Mouse (Mus musculus) C3H10T1/2 (cell line): ENCODE measurements around the gene Slc18a2. TPM values are rescaled to one million over a fixed set of nuclear protein-coding genes. Genes with fewer than 3 reads are reported as not detected.

ENCODE experiments used
- polyA plus RNA-seq, 2 experiments: library from polyadenylated mRNA; unstranded; fragments of >200 nt; fragmentation: generic; extraction: Trizol; gene quantifications; one replicate each; pipeline ENCODE4 v1.2.1; 2012; ENCODE audit warnings: missing spikeins in 2 of 2

Gene Slc18a2
- under 1 TPM; 0.01 to 0.09 TPM for polyA plus RNA-seq

DNA sequence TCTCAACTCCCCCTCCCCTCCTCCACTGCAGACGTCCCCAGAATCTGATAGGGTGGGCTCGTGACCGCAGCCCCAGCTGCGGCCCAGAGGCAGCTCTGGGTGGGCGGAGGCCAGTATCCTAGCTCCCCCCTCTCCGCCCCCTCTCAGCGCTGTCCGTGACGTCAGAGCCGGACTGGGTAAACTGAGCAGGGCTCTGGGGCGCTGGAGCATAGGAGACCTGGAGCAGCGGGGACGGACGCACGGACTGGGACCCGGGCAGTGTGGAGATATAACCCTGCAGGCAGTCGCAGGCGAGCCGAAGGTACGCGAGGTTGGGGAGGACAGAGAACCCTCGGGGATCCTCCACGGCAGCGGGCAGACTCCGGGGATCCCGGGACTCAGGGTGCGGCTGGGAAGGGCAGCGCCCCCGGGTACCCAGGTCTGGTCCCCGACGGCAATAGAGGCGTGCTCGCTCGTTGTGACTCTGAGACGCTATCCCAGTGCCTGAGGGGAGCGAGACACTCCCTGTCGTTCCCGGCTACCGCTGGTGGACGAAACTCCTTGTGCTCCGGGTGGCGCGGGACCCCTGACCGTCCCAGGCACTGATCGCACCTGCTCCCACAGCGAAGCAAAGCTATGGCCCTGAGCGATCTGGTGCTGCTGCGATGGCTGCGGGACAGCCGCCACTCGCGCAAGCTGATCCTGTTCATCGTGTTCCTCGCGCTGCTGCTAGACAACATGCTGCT is at the start of gene Slc18a2:
Gene Slc18a2 (plus strand): TSS at position 179 of the 725 bp plus-strand sequence.

DNA sequence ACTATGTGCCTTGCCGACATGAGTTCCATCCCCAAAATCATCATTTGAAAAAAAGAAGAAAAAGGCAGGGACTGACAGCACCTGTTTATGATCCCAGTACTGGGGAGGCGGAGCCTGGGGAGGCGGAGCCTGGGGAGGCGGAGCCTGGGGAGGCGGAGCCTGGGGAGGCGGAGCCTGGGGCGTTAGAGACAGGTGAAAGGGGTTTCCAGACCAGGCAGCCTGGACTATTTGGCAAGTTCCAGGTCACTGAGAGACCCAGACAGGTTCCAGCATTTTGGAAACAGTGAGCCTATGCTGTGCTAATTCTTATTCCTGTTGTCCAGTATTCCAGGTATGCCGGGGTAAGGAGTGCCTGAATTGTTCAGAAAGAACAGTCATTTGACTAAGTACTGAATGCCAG is 41.7 kb upstream of the Slc18a2 start, which contains the start of gene Kcnk18:
Gene Kcnk18 (plus strand): TSS at position 224 of the 400 bp plus-strand sequence.

DNA sequence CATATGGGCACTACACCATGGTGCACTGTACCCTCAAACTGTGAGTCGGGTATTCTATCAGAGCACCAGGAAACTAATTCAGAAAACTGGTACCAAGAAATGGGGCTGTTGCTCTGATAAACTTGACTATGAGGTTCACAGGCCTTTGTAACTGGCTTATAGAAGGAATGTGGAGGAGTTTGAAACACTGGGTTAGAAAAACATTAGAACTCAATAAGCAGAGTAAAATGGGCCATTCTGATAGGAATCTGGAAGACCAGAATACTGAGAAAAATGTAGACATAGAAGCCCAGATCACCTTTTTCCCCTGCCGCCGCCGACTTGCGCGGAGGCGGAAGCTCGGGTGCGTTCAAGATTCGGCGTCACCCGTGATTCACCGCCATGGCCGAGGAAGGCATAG is 61.3 kb downstream of the Slc18a2 start, which contains the start of gene Rps12-ps3:
Gene Rps12-ps3 (plus strand): TSS at position 301 of the 400 bp plus-strand sequence.

Other genes with a start within 250 kb of the Slc18a2 start
- under 1 TPM; 0.02 TPM for gene Shtn1, start 184.8 kb upstream of the Slc18a2 start, polyA plus RNA-seq
- gene Vax1, start 90.8 kb upstream of the Slc18a2 start, polyA plus RNA-seq, result not detected
- not detected for gene Kcnk18, start 41.7 kb upstream of the Slc18a2 start, polyA plus RNA-seq
- 100 to 1,000 TPM; 429 to 483 TPM for gene Rps12-ps3, start 61.4 kb downstream of the Slc18a2 start, polyA plus RNA-seq
- gene Pdzd8, start 84.9 kb downstream of the Slc18a2 start, polyA plus RNA-seq, result 1 to 10 TPM in 1 of 2 experiments, under 1 TPM in 1; 0.42 to 3.8 TPM
- gene Emx2, start 197.5 kb downstream of the Slc18a2 start, polyA plus RNA-seq, result under 1 TPM; 0.13 to 0.53 TPM